Mouse (Mus musculus): ENCODE data around the gene Lrrc3c.
"Not testable (repeated sequence)": the region's sequence is repeated elsewhere in the genome, so short reads cannot be mapped to it uniquely, and the experiment has no call there.

Lrrc3c gene

GRCm38 (mm10) chr11:98625611-98626410, 27.7 kb downstream of the Lrrc3c start, which contains the start of the genes Gm12355 and Gsdma3:
Gm12355 (minus strand) TSS chr11:98625661.
Gsdma3 (plus strand) TSS chr11:98626360.
- DNase-seq (ENCODE audit: low read depth, low spot score): no peak

- DNase-seq (ENCODE audit: low read depth, low spot score): no peak
Observed at GRCm38 (mm10) chr11:98628706-98629105, 30.6 kb downstream of the Lrrc3c start.

- DNase-seq (ENCODE audit: low read depth, low spot score): no peak
Observed at GRCm38 (mm10) chr11:98630646-98631045, 32.6 kb downstream of the Lrrc3c start.

GRCm38 (mm10) chr11:98635312-98635970, 37.4 kb downstream of the Lrrc3c start:
- not testable (repeated sequence) for DNase-seq (ENCODE audit: low read depth, low spot score)

- DNase-seq (ENCODE audit: low read depth, low spot score): no peak
Observed at GRCm38 (mm10) chr11:98637501-98637900, 39.4 kb downstream of the Lrrc3c start.

GRCm38 (mm10) chr11:98640091-98640490, 42.0 kb downstream of the Lrrc3c start:
- DNase-seq (ENCODE audit: low read depth, low spot score): no peak

GRCm38 (mm10) chr11:98644757-98645156, 46.7 kb downstream of the Lrrc3c start:
- DNase-seq (ENCODE audit: low read depth, low spot score): no peak

- no peak for DNase-seq (ENCODE audit: low read depth, low spot score)
Observed at GRCm38 (mm10) chr11:98645946-98646345, 47.9 kb downstream of the Lrrc3c start.

GRCm38 (mm10) chr11:98646459-98646858, 48.4 kb downstream of the Lrrc3c start, which contains the start of gene Gsdma2:
Gsdma2 (plus strand) TSS chr11:98646759.
- DNase-seq (ENCODE audit: low read depth, low spot score): no peak

Measured in c-Kit-negative CD71-positive TER-119-positive erythroid progenitor cells, embryonic 14.5 days (primary cell).